Mouse (Mus musculus) spleen, postnatal 4 days (tissue): ENCODE measurements around the gene Hist1h4b.

Experiments used
- DNase-seq, 2 experiments: peaks; one replicate each; pipeline ENCODE4 v3.0.0; 2022; ENCODE audit warnings: low spot score in 2 of 2

Hist1h4b gene

GRCm38 (mm10) chr13:23739922-23740252, 16.9 kb upstream of the Hist1h4b start:
- no peak for DNase-seq

- peak in 1 of 2 experiments; percentile 53 for DNase-seq
These were observed 16.5 kb upstream of the Hist1h4b start for GRCm38 (mm10) chr13:23740256-23740840.

- DNase-seq = peak in 1 of 2 experiments; percentile 56
These were observed 15.9 kb upstream of the Hist1h4b start for GRCm38 (mm10) chr13:23740910-23741309.

- DNase-seq = peak in 1 of 2 experiments; percentile 30
These were observed 14.8 kb upstream of the Hist1h4b start for GRCm38 (mm10) chr13:23742007-23742406.

- DNase-seq = peak in 1 of 2 experiments; percentile 44
These were observed 13.6 kb upstream of the Hist1h4b start for GRCm38 (mm10) chr13:23743215-23743614.

- DNase-seq = peak in 1 of 2 experiments; percentile 59
These were observed 12.8 kb upstream of the Hist1h4b start for GRCm38 (mm10) chr13:23743963-23744362.

- DNase-seq = peak in 1 of 2 experiments; percentile 69
These were observed 12.1 kb upstream of the Hist1h4b start for GRCm38 (mm10) chr13:23744421-23745380.

- peak; percentile 84 to 93 for DNase-seq
These were observed 11.2 kb upstream of the Hist1h4b start, which contains the start of gene Hist1h3c for GRCm38 (mm10) chr13:23745381-23746161. TSS of gene Hist1h3c (minus strand) at chr13:23745602.

- DNase-seq = peak; percentile 78 to 88
These were observed 10.4 kb upstream of the Hist1h4b start, which contains the start of gene Hist1h2bb for GRCm38 (mm10) chr13:23746201-23747080. TSS of gene Hist1h2bb (plus strand) at chr13:23746734.

GRCm38 (mm10) chr13:23747081-23747891, 9.5 kb upstream of the Hist1h4b start:
- peak in 1 of 2 experiments; percentile 62 for DNase-seq

GRCm38 (mm10) chr13:23747892-23748288, 8.9 kb upstream of the Hist1h4b start:
- peak in 1 of 2 experiments; percentile 63 for DNase-seq

GRCm38 (mm10) chr13:23749563-23750121, 7.2 kb upstream of the Hist1h4b start:
- no peak for DNase-seq

GRCm38 (mm10) chr13:23750839-23751477, 5.9 kb upstream of the Hist1h4b start, which contains the start of gene Hist1h2ab:
TSS of gene Hist1h2ab (plus strand) at chr13:23751126.
- peak; percentile 79 to 90 for DNase-seq

- DNase-seq = no peak
These were observed 5.3 kb upstream of the Hist1h4b start for GRCm38 (mm10) chr13:23751478-23751956.

GRCm38 (mm10) chr13:23752067-23752741, 4.6 kb upstream of the Hist1h4b start, which contains the start of gene Hist1h3b:
TSS of gene Hist1h3b (plus strand) at chr13:23752267.
- peak; percentile 90 to 94 for DNase-seq

GRCm38 (mm10) chr13:23752742-23753172, 4.1 kb upstream of the Hist1h4b start:
- DNase-seq = peak in 1 of 2 experiments; percentile 66

- peak in 1 of 2 experiments; percentile 45 for DNase-seq
These were observed 3.3 kb upstream of the Hist1h4b start for GRCm38 (mm10) chr13:23753314-23754078.
